Mouse (Mus musculus): Measurements from ENCODE around the gene Angptl8.

The Angptl8 gene

DNA sequence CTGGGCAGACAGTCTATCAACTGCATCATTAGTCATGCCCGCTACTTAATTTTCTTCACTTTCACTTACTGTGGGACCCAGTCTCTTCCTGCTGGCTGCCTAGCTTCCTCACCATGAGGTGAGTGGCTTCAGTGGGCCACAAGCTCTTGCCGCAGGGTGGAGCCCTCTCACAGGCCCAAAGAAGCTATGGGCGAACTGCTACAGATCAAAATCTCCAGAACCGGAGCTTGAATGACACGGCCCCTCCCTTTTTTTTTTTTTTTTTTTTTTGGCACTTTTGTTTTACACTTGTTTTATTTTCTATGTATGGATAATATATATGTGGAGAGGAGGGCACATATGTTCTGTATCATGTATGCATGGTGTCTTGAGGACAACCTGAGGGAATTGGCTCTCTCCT lies 24.1 kb upstream of the Angptl8 start:
- no peak for DNase-seq (ENCODE audit: low read depth, low spot score)

DNA sequence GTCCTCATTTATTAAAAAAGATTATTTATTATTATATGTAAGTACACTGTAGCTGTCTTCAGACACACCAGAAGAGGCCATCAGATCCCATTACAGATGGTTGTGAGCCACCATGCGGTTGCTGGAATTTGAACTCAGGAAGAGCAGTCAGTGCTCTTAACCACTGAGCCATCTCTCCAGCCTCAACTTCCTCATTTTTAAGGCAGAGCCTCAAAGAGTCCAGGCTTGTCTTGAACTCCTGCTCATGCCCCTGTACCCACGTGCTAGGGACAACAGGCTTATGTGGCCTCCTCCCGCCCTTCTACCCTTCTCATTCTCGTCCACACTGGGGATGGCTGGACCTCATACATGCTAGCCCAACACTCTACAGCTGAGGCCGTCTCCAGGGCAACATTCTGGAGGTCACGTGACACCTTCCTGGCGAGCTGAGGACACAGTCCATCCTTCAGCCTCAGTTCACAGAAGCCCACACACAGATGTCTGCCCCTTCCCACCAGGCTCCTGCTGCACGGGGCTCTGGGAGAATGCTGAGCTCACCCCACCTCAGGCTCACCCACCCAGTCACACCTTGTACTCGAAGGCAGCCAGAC lies 18.5 kb upstream of the Angptl8 start:
- no peak for DNase-seq (ENCODE audit: low read depth, low spot score)

DNA sequence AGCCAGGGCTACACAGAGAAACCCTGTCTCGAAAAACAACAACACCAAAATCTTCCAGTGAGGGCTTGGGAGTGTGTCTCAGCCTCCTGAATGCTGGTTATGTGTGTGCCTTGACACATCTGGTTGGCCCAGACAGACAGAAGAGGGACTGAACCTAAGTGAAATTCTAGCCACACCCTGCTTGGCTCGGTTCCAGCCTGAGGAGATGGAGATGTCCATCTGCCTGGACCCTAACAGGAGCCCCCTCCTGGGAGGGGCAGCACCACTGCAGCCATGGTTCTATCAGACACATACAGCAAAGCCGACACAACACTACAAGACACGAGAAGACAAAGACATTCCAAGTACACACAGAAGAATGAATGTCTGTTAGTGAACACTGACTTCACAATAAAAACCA lies 17.2 kb upstream of the Angptl8 start:
- no peak for DNase-seq (ENCODE audit: low read depth, low spot score)

DNA sequence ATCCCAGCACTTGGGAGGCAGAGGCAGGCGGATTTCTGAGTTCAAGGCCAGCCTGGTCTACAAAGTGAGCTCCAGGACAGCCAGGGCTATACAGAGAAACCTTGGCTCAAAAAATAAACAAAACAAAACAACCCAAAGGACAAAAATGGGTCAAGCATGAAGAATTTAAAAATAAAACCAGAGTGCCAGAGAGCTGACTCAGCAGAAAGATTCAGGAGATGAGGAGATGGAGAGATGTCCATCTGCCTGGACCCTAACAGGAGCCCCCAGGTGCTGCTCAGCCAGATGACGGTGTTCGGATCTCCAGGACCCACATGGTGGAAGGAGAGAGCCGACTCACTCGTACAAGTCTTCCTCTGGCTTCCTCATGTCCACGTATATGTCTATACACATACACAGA lies 16.7 kb upstream of the Angptl8 start:
- DNase-seq (ENCODE audit: low read depth, low spot score): no peak

DNA sequence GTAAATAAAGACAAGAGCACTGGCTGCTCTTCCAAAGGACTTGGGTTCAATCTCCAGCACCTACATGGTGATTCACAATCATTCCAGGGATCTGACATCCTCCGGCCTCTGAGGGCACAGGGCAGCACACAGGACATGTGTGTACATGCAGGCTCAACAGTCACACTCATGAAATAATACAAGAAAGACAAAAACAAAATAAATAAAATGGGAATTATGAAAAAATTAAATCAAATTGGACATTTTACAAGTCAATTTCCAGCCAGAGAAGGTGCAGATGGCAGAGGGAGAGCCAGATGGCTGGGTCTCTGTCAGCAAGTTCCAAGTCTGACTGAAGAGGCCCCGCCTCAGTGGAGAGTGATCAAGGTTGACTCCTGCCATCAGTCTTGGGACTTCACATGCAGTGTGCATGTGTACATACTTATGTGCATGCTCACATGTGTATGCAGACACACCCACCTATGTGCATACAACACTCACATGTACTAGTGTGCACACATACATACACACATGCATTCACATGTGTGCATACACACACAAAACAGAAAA lies 16.1 kb upstream of the Angptl8 start:
- DNase-seq (ENCODE audit: low read depth, low spot score): no peak

DNA sequence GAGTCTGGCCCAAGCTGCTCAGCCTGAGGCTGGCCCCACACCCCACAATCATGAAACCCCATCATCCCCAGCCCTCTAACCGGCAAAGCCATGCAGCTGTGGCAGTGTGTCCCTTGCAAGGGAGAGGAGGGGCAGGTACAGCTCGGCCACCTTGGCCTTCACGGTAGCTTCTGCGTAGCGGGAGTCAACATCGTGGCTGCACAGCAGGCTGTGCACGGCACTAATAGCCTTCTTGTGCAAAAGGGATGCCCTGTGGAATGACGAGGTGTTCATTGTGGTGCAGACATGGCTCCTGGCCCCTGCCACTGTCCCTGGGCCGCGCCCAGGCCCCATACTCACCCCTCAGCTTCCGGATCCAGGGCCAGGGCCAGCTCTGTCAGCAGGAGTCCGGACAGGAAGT lies 15.1 kb upstream of the Angptl8 start:
- no peak for DNase-seq (ENCODE audit: low read depth, low spot score)

DNA sequence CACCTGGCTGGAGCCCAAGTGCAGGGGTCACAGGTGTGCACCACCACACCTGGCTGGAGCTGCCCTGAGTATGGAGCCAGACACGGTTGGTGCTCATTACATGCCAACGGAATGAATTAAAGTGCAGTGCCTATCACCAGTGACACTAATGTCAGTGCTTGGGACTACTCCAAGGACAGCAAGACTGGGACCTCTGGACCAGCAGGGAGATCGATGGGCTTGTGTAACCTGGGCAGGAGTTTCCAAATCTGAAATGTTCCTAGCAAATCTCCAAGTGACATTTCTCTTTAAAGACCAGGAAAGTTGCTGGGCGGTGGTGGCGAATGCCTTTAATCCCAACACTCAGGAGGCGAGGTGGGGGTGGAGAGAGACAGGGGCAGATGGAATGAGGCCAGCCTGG lies 12.6 kb upstream of the Angptl8 start:
- DNase-seq (ENCODE audit: low read depth, low spot score): no peak

DNA sequence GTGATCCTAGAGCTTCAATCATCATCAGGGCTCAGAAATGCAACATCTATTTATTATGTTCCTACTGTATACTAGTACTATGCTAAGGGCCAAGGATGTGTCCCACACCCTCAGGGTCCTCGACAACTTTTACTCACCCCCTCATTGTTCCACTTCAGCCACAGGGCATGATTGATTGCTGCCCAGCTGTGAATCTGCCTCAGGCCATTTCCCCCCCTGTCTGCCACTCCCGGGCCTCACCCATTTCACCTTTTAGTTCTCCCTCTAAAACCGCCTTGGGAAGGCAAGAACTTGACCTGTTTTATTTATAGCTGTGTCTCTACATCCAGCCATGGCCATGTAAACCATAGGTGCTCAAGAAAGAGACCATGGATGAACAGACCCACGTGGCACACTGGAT lies 11.4 kb upstream of the Angptl8 start:
- DNase-seq (ENCODE audit: low read depth, low spot score): no peak

DNA sequence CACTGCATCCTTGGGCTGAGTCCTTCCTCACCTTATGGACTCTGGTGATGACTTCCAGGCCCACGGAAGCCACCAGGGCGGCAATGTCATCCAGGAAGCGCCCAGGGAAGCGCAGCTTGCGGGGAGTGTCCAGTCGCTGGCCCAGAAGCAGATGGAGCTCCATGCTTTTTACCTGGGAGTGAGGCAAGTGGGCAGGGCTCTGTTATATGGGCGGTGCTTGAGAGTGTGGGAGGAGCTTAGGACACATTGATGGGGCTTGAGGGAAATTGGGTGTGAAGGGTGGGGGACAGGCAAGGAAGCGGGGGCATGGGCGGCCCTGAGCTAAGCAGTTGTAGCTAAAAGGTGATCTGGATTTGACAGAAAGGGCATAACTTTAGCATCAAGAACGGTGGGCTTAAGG lies 10.9 kb upstream of the Angptl8 start:
- DNase-seq (ENCODE audit: low read depth, low spot score): no peak

DNA sequence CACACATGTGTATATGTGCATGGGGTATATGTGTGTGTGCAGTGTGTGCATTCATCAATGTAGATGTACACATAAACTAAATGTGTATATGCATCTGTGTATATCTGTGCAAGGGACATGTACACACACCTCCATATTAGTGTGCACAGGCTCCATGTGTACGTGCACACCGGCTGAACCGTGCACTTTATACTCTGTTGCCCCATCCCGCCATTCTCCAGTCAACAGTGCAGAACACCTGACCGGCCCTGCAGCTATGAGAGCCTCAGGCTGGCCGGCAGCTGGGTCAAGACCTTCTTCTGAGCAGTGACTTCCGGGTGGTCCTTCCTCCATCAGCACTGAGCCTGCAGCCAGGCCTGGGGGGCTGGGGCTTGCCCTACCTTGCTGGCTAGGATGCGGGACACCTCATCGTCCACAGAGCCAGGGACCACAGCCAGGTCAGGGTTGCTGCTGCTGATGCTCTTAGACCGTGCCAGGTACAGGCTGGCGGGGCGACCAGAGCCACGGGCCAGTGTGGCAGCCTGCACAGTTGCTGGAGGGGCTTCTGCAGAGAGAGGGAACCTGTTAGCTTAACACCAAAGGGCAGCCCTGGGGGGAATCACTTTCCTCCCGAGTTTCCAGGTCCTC lies 5.4 kb upstream of the Angptl8 start:
- DNase-seq (ENCODE audit: low read depth, low spot score): no peak

DNA sequence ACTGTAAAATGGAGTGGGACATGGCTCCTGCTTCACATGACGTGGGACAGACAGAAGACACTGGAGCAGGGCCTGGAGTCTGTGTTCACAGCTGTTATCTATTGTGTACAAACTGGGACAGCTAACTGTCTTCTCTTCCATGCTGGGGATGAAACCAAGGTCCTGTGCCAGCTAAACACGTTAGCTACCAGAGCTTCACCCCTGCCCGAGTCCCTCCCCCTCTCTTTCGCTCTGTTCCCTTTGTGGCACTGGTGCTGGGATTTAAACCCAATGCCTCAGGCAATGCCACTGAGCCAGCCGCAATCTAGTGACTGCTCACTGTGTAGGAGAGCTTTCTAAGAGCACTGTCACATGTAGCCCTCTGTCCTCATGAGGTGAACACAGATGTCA lies 4.9 kb upstream of the Angptl8 start:
- no peak for DNase-seq (ENCODE audit: low read depth, low spot score)

DNA sequence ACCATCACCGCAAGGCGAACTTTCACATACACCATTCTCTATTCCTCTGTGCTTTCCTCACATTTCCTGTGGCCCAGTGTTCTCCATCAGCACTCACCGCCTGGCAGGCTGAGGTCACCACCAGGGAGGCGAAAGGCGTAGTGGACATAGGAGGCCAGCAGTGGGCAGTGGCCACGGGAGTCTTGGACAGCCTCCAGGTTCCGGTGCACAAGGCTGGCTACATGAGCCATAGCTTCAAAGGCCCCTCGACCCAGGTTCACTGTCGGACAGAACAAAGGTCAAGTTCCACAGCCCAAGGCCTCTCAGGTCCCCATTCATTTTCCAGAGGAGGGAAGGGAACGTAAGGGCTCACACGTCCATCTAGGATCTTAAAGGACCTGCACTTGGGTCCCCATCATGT lies 4.4 kb upstream of the Angptl8 start:
- no peak for DNase-seq (ENCODE audit: low read depth, low spot score)

DNA sequence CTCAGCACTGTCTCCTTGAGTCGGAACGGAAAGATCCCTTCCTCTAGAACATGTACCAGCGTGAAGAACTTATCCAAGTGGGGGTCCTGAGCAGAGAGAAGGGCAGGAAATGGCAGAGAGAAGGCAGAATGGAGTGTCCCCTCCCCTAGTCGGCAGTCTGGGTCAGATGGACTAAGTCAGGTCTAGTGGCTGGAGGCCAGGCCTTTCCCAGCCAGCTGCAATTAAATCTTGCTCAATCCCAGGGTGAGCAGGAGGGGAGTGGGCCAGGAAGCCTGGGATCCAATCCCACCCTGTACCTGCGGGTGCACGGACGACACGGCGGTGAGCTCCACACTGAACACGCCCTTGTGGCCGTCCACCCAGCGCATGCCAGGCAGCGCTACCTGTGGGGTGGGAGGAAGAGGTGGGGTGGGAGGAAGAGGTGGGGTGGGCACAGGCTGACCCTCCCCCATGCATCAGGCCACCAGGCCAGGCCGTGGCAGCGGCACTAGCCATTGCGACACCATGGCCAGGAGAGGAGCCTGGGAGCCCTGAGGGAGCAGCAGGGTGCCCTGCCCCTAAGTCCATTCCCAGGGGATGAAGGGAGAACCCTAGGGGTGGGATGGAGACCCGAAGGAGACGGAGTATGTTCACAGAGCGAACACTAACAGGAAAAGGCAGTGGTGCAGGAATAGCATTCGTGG lies 3.6 kb upstream of the Angptl8 start:
- no peak for DNase-seq (ENCODE audit: low read depth, low spot score)

DNA sequence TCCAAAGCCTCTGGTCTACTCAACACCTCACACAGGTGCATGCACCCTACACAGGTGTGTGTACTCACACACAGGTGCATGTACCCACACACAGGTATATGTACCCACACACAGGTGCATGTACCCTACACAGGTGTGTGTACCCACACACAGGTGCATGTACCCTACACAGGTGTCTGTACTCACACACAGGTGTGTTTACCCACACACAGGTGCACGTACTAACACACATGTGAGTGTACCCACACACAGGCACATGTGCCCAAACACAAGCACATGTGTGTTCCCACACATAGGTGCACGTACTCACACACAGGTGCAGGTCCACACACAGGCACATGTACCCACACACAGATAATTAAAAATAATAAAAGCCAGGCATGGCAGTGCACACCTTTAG lies 2.4 kb downstream of the Angptl8 start:
- DNase-seq (ENCODE audit: low read depth, low spot score): no peak

DNA sequence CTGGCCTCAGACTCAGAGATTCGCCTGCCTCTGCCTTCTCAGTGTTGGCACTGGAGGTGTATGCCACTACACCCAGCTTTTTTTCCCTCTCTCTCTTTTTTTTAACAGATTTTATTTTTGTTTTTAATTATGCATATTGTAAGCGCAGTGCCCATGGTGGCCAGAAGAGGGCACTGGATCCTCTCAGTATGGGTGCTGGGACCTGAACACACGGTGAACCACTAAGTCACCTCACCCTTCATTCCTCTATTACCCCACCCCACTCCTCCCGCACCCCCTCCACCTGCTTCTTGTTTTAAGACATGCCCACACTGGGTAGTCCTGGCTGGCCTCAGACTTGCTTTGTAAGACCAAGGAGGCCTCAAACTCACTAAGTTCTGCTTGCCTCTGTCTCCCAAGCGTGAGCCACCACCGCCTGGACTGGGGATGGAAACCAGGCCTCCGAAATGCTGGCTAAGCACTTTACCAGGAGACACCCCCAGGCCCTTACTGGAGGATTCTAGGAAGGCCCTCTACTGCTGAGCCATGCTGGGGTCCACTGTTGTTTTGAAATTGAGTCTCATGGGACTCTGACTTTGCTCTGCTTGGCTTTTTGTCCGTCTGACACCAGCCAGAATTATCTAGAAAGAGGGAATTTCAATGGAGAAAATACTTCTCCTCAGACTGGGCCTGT lies 4.9 kb downstream of the Angptl8 start:
- DNase-seq (ENCODE audit: low read depth, low spot score): peak; percentile 51

DNA sequence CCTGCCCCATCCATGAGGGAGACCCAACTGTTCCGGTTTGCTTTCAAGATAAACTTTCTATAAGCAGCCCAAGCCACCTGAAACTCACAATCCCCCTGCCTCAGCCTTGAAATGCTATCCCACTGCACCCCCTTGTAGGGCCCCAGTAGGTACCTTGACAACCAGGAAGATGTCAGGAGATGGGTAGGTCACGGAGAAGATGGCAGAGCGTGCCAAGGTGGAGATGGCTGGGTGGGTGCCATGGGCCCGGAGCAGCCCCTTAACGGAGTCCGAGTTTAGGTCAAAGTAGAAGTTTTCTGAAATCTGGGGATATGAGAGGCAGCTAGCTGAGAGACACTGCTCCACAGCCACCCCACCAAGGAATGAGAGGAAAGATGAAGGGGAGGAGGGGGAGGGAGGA lies 6.0 kb downstream of the Angptl8 start:
- DNase-seq (ENCODE audit: low read depth, low spot score): no peak

DNA sequence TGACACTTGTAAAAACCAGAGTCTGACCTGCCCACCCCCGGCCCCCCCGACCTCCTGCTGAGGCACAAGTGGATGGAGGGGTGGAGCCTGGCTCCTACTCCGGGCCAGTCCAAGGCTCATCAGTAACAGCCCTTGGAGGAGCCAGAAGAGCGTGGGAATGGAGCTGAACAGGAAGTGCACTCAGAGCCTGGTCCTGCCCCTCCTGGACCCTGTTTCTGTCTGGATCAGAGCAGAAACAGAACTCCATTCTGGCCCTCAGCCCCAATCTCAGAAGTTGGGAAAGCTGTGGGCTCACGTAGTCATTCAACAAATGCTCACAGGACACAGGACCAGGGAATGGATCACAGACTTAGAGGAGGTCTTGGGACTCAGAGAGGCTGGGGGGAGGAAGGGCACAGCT lies 7.1 kb downstream of the Angptl8 start:
- no peak for DNase-seq (ENCODE audit: low read depth, low spot score)

DNA sequence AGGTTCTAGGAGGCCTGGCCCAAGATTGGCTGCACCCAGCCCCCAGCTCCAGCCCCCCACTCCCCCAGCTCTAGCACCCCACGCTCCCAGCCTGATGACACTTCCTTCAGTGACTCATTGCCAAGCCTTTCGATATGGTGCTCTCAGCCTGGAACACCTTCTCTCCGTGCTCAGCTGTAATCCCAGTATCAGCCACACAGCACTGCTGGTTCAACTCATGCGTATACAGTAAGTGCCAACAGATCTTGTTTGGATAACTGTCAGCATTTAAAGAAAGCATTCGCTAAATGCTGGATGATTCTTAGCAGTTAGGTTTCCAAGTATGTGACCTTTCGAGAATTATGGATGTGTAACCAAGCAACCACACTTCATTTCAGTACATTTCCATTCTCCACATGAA lies 7.8 kb downstream of the Angptl8 start:
- no peak for DNase-seq (ENCODE audit: low read depth, low spot score)

DNA sequence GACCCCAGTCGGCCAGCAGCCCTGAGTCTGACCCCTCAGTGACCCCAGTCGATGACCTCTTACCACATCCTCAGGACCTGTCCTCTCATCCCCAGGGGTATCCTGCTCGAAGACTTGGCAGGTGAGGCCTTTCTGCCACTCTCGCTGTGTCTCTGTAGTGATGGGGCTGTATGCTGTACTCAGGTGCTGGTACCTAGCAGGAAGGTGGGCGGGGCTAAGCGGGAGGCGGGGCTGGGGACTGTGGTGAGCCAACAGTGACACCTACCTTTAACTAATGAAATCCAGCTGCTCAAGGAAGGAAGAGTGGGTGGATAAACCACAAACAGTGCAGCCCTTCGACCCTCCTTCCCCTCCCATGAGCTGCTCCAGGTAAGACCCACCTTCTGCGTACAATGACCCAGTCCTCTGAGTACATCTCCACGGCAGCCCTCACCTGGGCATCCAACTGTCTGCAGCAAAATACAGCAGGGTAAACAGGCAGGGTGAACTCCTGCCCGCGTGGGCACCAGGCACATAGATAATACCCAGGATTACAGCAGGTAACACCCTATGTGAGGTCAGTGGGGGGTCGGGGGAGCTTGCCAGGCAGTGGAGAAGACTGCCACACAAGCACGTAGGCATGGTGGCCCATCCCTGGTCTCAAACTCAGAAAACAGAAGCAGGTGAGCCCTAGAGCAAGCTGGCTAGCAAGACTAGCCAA lies 10.2 kb downstream of the Angptl8 start:
- DNase-seq (ENCODE audit: low read depth, low spot score): peak; percentile 34

DNA sequence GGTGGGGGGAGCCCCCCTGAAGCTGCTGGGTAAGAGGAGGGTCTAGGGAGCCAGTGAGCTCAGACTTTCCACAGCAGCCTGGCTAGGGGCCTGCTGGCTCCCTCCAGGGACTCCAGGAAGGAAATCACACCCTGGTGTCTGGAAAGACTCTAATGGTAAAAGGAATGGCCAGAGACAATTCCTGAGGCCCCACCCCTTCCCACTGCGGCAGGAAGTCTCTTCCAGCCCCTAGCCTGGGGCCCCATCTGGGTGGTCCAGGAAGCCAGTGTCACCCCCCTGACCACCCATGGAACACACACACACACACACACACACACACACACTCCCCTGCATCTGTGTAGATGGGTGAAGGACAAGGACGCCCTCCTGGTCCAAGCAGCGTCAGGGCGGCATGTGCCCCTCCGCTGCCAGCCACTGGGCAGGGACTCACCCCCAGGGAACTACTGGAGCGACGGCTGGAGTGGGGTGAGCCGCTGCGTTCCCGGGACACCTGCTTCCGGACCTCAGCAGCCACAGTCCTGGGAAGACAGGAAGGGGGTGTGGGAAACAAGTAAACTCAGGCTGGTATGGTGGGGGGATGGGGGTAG lies 11.5 kb downstream of the Angptl8 start:
- DNase-seq (ENCODE audit: low read depth, low spot score): no peak

DNA sequence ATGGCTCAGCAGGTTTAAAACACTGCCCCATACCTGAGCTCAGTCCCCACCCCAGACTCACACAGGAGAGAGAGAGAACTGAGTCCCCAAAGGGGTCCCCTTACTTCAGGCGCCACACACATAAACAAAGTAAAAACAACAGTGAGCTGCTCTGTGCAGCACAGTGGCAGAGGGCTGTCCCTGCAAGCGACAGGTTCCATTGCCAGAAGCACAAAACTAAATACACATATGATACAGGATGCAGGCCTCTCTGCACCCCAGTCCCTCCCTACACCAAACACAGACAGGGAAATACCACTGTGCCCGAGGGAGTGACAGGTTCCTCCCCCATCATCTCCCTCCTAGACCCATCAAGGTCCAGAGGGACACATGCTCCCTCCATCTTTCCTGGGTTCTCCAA lies 12.1 kb downstream of the Angptl8 start:
- DNase-seq (ENCODE audit: low read depth, low spot score): no peak

DNA sequence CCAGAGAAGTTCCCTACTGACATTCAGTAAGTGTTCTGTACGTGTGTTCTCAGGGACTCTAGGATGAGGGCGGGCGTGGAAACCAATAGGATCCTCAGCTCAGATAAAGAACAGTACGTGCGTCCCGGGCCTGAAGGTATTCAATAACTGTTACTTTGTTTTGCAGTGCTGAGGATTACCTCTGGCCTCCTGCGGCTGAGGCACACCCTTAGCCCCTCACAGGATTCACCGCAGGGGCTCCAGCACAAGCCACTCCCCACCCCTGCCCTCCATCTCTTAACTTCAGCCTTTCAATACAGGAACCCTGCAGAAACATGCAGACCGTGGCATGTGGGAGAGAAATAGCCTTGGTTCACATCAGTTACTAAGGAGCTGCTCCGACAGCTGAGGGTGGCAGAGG lies 12.6 kb downstream of the Angptl8 start:
- no peak for DNase-seq (ENCODE audit: low read depth, low spot score)

All from CD4-positive helper T cell, adult 2 months (primary cell).